In genomic region chr6:125190816-125191215, GRCm38 (mm10) we compare ENCODE assay signal across 8 mouse cellular contexts. TPM values are rescaled to one million over a fixed set of nuclear protein-coding genes. Genes with fewer than 3 reads are reported as not detected.
DNase-seq lines count a peak whose midpoint lies in the region; ATAC-seq and TF ChIP-seq lines count a peak whose summit lies in the region.

No protein-coding gene starts in this region.

- no peak for DNase-seq in lung, postnatal 0 days (ENCODE audit: low spot score)
- DNase-seq in lung, adult 18-20 months: no peak
- DNase-seq in limb, embryonic 10.5 days (ENCODE audit: low spot score): no peak
- no peak for DNase-seq in adrenal gland, postnatal 4 days (ENCODE audit: low spot score in 2 of 2)
- DNase-seq in layer of hippocampus, adult 18-20 months (ENCODE audit: low spot score in 2 of 2): no peak
- no peak for DNase-seq in kidney, postnatal 36 days

- no peaks in the 10 kb centered on the region for H3K9me3 ChIP-seq in lung, postnatal 0 days (ENCODE audit: low read length)
- no peaks in the 10 kb centered on the region for H3K9me3 ChIP-seq in embryonic facial prominence, embryonic 13.5 days
- H3K9me3 ChIP-seq in limb, embryonic 10.5 days (replicated peaks): no peaks in the 10 kb centered on the region

- no peak overlapping the region for H3K9ac ChIP-seq in lung, postnatal 0 days (replicated peaks; ENCODE audit: low read depth)
- H3K9ac ChIP-seq in embryonic facial prominence, embryonic 13.5 days: peak overlapping the region; percentile 86

- no peak overlapping the region for H3K27ac ChIP-seq in lung, postnatal 0 days (ENCODE audit: low read length)
- H3K27ac ChIP-seq in embryonic facial prominence, embryonic 13.5 days: peak overlapping the region; percentile 100
- H3K27ac ChIP-seq in limb, embryonic 10.5 days: peak overlapping the region; percentile 99
- peak overlapping the region; percentile 19; the same call in 1 of the 2 replicates for H3K27ac ChIP-seq in small intestine, adult 2 months (ENCODE audit: insufficient read depth, low read depth, low read length)

- no peaks in the 10 kb centered on the region for H3K27me3 ChIP-seq in lung, postnatal 0 days (replicated peaks; ENCODE audit: insufficient read depth, low read length)
- H3K27me3 ChIP-seq in embryonic facial prominence, embryonic 13.5 days: no peaks in the 10 kb centered on the region
- no peaks in the 10 kb centered on the region for H3K27me3 ChIP-seq in limb, embryonic 10.5 days (ENCODE audit: low read depth, poor library complexity, severe bottlenecking)
- H3K27me3 ChIP-seq in small intestine, adult 2 months (ENCODE audit: control insufficient read depth, insufficient read depth, low read length): no peaks in the 10 kb centered on the region

- H3K4me1 ChIP-seq in lung, postnatal 0 days (ENCODE audit: insufficient read depth, low read depth, low read length): peaks cover 6% of the 10 kb centered on the region; the same call in 1 of the 2 replicates
- peaks cover 21% of the 10 kb centered on the region for H3K4me1 ChIP-seq in embryonic facial prominence, embryonic 13.5 days
- H3K4me1 ChIP-seq in limb, embryonic 10.5 days: peaks cover 21% of the 10 kb centered on the region
- H3K4me1 ChIP-seq in small intestine, adult 2 months (ENCODE audit: control insufficient read depth, insufficient read depth, insufficient read length, low read length): peaks cover 3% of the 10 kb centered on the region; the same call in 1 of the 2 replicates

- no peak for TF ChIP-seq EP300 in lung, postnatal 0 days (IDR thresholded peaks at IDR 0.05)

- no peaks in the 10 kb centered on the region for H3K36me3 ChIP-seq in lung, postnatal 0 days (ENCODE audit: insufficient read depth, low read length)
- peaks cover 63% of the 10 kb centered on the region for H3K36me3 ChIP-seq in embryonic facial prominence, embryonic 13.5 days
- H3K36me3 ChIP-seq in limb, embryonic 10.5 days: peaks cover 69% of the 10 kb centered on the region
- peaks cover 27% of the 10 kb centered on the region for H3K36me3 ChIP-seq in small intestine, adult 2 months (ENCODE audit: control insufficient read depth, insufficient read depth, low read length)

- no peak for TF ChIP-seq CTCF in lung, postnatal 0 days (IDR thresholded peaks at IDR 0.05)
- TF ChIP-seq CTCF in small intestine, adult 2 months (IDR thresholded peaks at IDR 0.05; ENCODE audit: extremely low read depth, insufficient read length, insufficient replicate concordance, low read depth, low read length): no peak

- H3K4me2 ChIP-seq in lung, postnatal 0 days (replicated peaks; ENCODE audit: low read depth, low read length): peak overlapping the region; percentile 74
- H3K4me2 ChIP-seq in embryonic facial prominence, embryonic 13.5 days: peak overlapping the region; percentile 84

- TF ChIP-seq POLR2A in small intestine, adult 2 months (IDR thresholded peaks at IDR 0.05; ENCODE audit: low read depth, low read length): no peak

- ATAC-seq in lung, postnatal 0 days: no peak
- ATAC-seq in embryonic facial prominence, embryonic 13.5 days (ENCODE audit: insufficient number of reproducible peaks, insufficient read depth, low FRiP score, low TSS enrichment, low read depth): no peak

- H3K4me3 ChIP-seq in lung, postnatal 0 days (ENCODE audit: low read depth, low read length): peak overlapping the region; percentile 84; the same call in 1 of the 2 replicates
- H3K4me3 ChIP-seq in embryonic facial prominence, embryonic 13.5 days: peak overlapping the region; percentile 60
- peak overlapping the region; percentile 82 for H3K4me3 ChIP-seq in limb, embryonic 10.5 days
- H3K4me3 ChIP-seq in small intestine, adult 2 months (ENCODE audit: low read depth, low read length): no peak overlapping the region; the same call in 1 of the 2 replicates

RNA-seq across cellular contexts. Expression of gene Ncapd2, which starts 0.7 kb away (rescaled TPM):
- polyA plus RNA-seq in lung, postnatal 0 days (2015; fragmentation: Nextera tagmentation; extraction: Ambion mirVana): 5.9 and 7.9 TPM in 2 replicates
- polyA plus RNA-seq in embryonic facial prominence, embryonic 13.5 days (2015; fragmentation: Nextera tagmentation; extraction: Ambion mirVana): 150 and 163 TPM in 2 replicates
- 285 and 288 TPM in 2 replicates for polyA plus RNA-seq in limb, embryonic 10.5 days (2016; fragmentation: Nextera tagmentation; extraction: Ambion mirVana)
- polyA plus RNA-seq in small intestine, adult 2 months (2012; rRNA removed): 24.3 and 53.4 TPM in 2 replicates
- total RNA-seq in adrenal gland, postnatal 4 days (2021): 100 to 1,000 TPM in 1 of 2 experiments, 10 to 100 TPM in 1; 95.5 to 107 TPM
- 10 to 100 TPM; 20.4 to 25.8 TPM for total RNA-seq in layer of hippocampus, adult 18-20 months (2021)

RNA-seq across cellular contexts. Expression of gene Mrpl51, which starts 0.8 kb away (rescaled TPM):
- 151 and 154 TPM in 2 replicates for polyA plus RNA-seq in lung, postnatal 0 days (2015; fragmentation: Nextera tagmentation; extraction: Ambion mirVana)
- polyA plus RNA-seq in embryonic facial prominence, embryonic 13.5 days (2015; fragmentation: Nextera tagmentation; extraction: Ambion mirVana): 216 and 218 TPM in 2 replicates
- polyA plus RNA-seq in limb, embryonic 10.5 days (2016; fragmentation: Nextera tagmentation; extraction: Ambion mirVana): 213 and 231 TPM in 2 replicates
- polyA plus RNA-seq in small intestine, adult 2 months (2012; rRNA removed): 41.6 and 62.7 TPM in 2 replicates
- total RNA-seq in adrenal gland, postnatal 4 days (2021): 100 to 1,000 TPM; 155 to 168 TPM
- 10 to 100 TPM; 63.2 to 72.2 TPM for total RNA-seq in layer of hippocampus, adult 18-20 months (2021)

RNA-seq across cellular contexts. Expression of gene Vamp1, which starts 24.5 kb away (rescaled TPM):
- 3.0 and 3.5 TPM in 2 replicates for polyA plus RNA-seq in lung, postnatal 0 days (2015; fragmentation: Nextera tagmentation; extraction: Ambion mirVana)
- 4.3 and 4.4 TPM in 2 replicates for polyA plus RNA-seq in embryonic facial prominence, embryonic 13.5 days (2015; fragmentation: Nextera tagmentation; extraction: Ambion mirVana)
- polyA plus RNA-seq in limb, embryonic 10.5 days (2016; fragmentation: Nextera tagmentation; extraction: Ambion mirVana): 3.2 and 3.9 TPM in 2 replicates
- 5.0 and 7.7 TPM in 2 replicates for polyA plus RNA-seq in small intestine, adult 2 months (2012; rRNA removed)
- 10 to 100 TPM; 42.5 to 44.0 TPM for total RNA-seq in adrenal gland, postnatal 4 days (2021)
- total RNA-seq in layer of hippocampus, adult 18-20 months (2021): 10 to 100 TPM; 82.2 to 86.4 TPM

RNA-seq across cellular contexts. Expression of gene Gapdh, which starts 24.5 kb away (rescaled TPM):
- polyA plus RNA-seq in lung, postnatal 0 days (2015; fragmentation: Nextera tagmentation; extraction: Ambion mirVana): 381 and 429 TPM in 2 replicates
- polyA plus RNA-seq in embryonic facial prominence, embryonic 13.5 days (2015; fragmentation: Nextera tagmentation; extraction: Ambion mirVana): 1,482 and 1,867 TPM in 2 replicates
- 2,585 and 3,112 TPM in 2 replicates for polyA plus RNA-seq in limb, embryonic 10.5 days (2016; fragmentation: Nextera tagmentation; extraction: Ambion mirVana)
- polyA plus RNA-seq in small intestine, adult 2 months (2012; rRNA removed): 2,785 and 3,321 TPM in 2 replicates
- 1,000 to 10,000 TPM; 1,146 to 1,218 TPM for total RNA-seq in adrenal gland, postnatal 4 days (2021)
- total RNA-seq in layer of hippocampus, adult 18-20 months (2021): 1,000 to 10,000 TPM; 2,555 to 2,598 TPM

RNA-seq across cellular contexts. Expression of gene Tapbpl, which starts 40.8 kb away (rescaled TPM):
- polyA plus RNA-seq in lung, postnatal 0 days (2015; fragmentation: Nextera tagmentation; extraction: Ambion mirVana): 14.2 and 16.9 TPM in 2 replicates
- 2.8 and 3.5 TPM in 2 replicates for polyA plus RNA-seq in embryonic facial prominence, embryonic 13.5 days (2015; fragmentation: Nextera tagmentation; extraction: Ambion mirVana)
- polyA plus RNA-seq in limb, embryonic 10.5 days (2016; fragmentation: Nextera tagmentation; extraction: Ambion mirVana): 1.0 and 1.8 TPM in 2 replicates
- polyA plus RNA-seq in small intestine, adult 2 months (2012; rRNA removed): 25.3 and 45.1 TPM in 2 replicates
- 10 to 100 TPM; 10.2 to 11.3 TPM for total RNA-seq in adrenal gland, postnatal 4 days (2021)
- 1 to 10 TPM; 4.1 to 4.4 TPM for total RNA-seq in layer of hippocampus, adult 18-20 months (2021)
